Mouse (Mus musculus) Patski (cell line): ENCODE measurements at regions not wholly inside any gene's neighbourhood (a gene's known extent, or its start where the extent isn't known, plus 50 kb on each side); places are given as distances from the start of the nearest gene placed in this dataset.
A peak's percentile ranks its signal among the peaks of the same experiment; 100 is the strongest.
"Not testable (repeated sequence)": the region's sequence is repeated elsewhere in the genome, so short reads cannot be mapped to it uniquely, and the experiment has no call there.

Source experiments
- ATAC-seq: fragments of 100-300 bp; one replicate; pipeline ENCODE4 v1.8.0; 2021
- CTCF ChIA-PET: fragments of 350-600 bp; sonication (Branson Sonifier 250); formaldehyde crosslinking; loops from one replicate; lab custom pipeline; 2022; ENCODE audit warnings: inconsistent platforms; lab: Charles Lee
- POLR2A ChIA-PET: fragments of 350-600 bp; sonication (Branson Sonifier 250); formaldehyde crosslinking; loops from one replicate; lab custom pipeline; 2022; ENCODE audit warnings: antibody characterized with exemption, inconsistent platforms; lab: Charles Lee
- DNase-seq: peaks from one replicate; pipeline ENCODE4 v3.0.0-alpha.2; 2011; ENCODE audit warnings: low read depth, low spot score
- H3K27me3 ChIP-seq: fragments of 371-371 bp; one replicate; pipeline ENCODE4 v1.5.1; 2021
- CTCF ChIP-seq: fragments of 100-300 bp; IDR thresholded peaks from one replicate; pipeline ENCODE4 v1.5.1; 2021
- in situ Hi-C: fragments of 300-500 bp; cut with MboI; formaldehyde crosslinking; loops from 3 replicates; pipeline ENCODE4 v1.11.1; 2018; ENCODE audit warnings: low pct_unique_long_range_greater_than_20kb, mixed read lengths

DNA sequence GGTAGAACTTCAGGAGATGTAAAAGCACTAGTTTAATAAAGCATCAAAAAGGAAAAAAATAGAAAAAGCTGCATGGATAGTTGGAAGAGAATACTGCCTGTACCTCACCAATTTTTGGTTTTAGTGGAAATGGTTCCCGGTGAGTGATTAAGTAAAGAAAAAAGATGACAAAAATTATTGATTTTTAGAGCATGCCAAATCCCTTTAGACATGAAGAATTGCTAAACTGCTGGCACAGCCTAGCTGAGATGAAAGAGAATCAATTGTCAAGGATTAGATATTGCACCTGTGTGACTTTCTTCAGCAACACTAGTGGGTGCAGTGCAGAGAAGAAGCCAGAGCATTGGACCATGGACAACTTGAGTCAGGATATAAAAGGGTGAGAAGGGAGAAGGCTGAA is 348.7 kb upstream of the Cpeb2 start:
- peaks cover 12% of the 10 kb centered on the region for H3K27me3 ChIP-seq
- no peak for DNase-seq
- ATAC-seq, result no peak
- in situ Hi-C loops, result no loop called here
- CTCF ChIA-PET, result no interaction called here
- POLR2A ChIA-PET, result no interaction called here
- TF ChIP-seq CTCF, result no peak

DNA sequence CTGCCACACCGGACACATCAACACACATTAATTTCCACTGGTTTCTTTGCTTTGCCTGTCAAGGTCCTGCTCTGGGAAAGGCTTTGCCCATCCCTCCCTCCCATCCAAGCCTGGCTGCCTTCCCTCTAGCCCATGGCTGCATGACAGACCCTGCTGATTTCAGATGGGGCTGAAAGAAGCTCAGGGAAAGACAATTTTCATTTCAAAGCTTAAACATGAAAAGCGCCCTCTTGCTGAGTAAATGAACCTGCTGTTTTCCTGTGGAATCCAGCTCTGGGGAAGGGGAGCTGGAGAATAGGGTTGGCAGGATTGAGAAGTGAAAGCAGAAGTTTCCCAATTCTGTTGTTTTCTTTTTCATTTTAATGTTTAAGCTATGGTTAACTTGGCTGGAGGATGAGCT is 341.1 kb upstream of the Cpeb2 start:
- CTCF ChIA-PET, result no interaction called here

DNA sequence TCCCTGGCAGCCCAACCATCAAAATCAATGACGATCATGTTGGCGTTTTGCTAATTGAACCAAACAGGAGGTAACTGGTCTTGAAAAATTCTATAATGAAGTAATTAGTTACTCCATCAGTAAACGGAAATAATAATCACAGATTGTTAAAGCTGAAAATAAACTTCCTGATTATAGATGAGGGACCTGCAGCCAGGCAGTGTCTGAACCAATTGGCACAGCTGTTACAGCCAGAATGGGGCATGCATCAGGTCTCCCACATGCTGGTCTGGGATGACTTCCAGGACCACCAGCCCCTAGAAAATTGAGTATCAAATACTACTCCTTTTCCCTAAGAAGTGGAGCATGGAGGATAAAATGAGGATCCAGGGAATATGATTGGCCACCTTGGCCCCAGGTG is 326.8 kb upstream of the Cpeb2 start:
- in situ Hi-C loops, result no loop called here
- ChIA-PET CTCF (interaction anchor here (0.8 kb wide), 1 partner anchor 13 kb away, joined by 4 read pairs; no protein-coding TSS in a partner anchor), POLR2A (no interaction called here)

More for the DNA sequence above, 341.1 kb upstream of the Cpeb2 start:
- POLR2A ChIA-PET, result no interaction called here
- in situ Hi-C loops, result no loop called here
- no peak for TF ChIP-seq CTCF
- ATAC-seq (no peak), DNase-seq (no peak)
- peaks cover 5% of the 10 kb centered on the region for H3K27me3 ChIP-seq

DNA sequence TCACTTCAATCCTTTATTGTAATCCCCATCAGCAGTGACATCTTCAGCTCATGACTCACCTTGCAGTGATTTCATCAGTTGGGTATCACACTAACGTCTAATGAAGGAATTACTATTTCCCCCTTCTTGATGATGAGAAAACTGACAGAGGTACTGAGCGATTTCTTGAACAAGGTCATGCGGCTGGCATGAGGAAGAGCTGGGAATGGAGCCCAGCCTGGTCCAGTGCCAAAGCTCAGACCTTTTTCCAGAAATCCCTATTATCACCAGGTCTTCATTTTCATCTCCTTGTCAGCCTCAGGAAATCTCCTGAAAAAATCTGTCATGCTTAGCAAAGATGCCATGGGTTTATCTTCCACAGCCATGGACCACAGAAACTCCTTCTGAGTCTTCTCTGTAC is 313.6 kb upstream of the Cpeb2 start:
- H3K27me3 ChIP-seq, result peaks cover 4% of the 10 kb centered on the region
- no peak for TF ChIP-seq CTCF
- POLR2A ChIA-PET, result interaction anchor here (0.6 kb wide), 1 partner anchor 789 kb away, joined by 3 read pairs; no protein-coding TSS in a partner anchor
- DNase-seq (peak; percentile 17), ATAC-seq (no peak)
- CTCF ChIA-PET, result interaction anchor here (0.9 to 1.5 kb wide), 2 partner anchors 13 to 507 kb away, joined by 3 to 4 read pairs; no protein-coding TSS in a partner anchor
- in situ Hi-C loops, result no loop called here

More for the DNA sequence above, 326.8 kb upstream of the Cpeb2 start:
- DNase-seq (no peak), ATAC-seq (no peak)
- H3K27me3 ChIP-seq, result peaks cover 4% of the 10 kb centered on the region
- TF ChIP-seq CTCF, result no peak

DNA sequence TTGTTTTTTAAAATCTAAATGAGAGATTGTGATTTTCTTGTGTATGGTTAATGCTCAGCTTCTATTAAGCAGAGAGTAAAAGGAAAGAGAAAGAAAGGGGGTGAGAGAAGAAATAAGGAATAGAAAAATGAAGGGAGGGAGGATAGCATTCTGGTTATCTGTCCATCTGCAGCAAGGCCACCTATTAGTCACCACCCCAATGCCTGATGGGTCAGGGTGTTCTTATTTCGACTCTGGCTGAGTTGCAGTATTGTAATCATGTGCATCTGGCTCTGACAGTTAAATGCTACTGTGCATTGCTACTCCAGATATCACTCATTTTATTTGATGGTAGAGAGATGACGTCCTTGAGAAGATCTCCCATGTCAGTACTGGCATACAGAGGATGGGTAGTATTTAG is 300.9 kb upstream of the Cpeb2 start:
- DNase-seq, result no peak
- ChIA-PET CTCF (interaction anchor here (0.6 kb wide), 1 partner anchor 12 kb away, joined by 3 read pairs; no protein-coding TSS in a partner anchor), POLR2A (no interaction called here)
- in situ Hi-C loops, result no loop called here
- ATAC-seq, result no peak
- peaks cover 8% of the 10 kb centered on the region for H3K27me3 ChIP-seq
- no peak for TF ChIP-seq CTCF

DNA sequence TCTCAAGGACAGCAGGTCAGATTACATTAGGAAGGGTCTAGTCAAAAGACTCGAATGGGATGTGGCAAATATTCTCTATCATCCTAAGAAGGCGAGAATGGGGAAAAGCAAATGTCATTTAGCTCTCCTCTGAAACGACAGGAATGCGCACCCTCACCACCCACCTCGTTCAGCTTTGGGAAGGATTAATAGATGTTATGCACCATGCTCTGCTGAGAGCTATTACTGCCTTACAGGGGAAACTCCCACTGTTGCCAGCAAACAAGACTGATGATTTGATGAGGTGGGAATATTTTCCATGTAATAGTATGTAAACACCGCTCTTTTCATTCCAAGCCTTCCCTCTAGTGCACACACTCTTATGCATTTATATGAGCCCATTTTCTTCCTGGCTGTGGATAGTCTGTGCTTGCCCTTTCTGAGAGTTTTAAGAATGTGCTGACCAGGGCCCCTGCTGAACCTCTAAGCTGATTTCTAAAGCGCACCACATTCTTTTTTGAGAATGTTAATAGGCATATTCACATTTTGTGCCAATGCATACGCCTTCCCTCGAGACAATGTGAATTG is 273.6 kb upstream of the Cpeb2 start:
- no peaks in the 10 kb centered on the region for H3K27me3 ChIP-seq
- ATAC-seq, result peak; percentile 51
- ChIA-PET POLR2A (interaction anchor here (0.6 to 0.9 kb wide), 3 partner anchors 45 to 394 kb away, joined by 3 to 7 read pairs (median 3); no protein-coding TSS in a partner anchor), CTCF (interaction anchor here (0.9 to 1.5 kb wide), 2 partner anchors 24 to 36 kb away, joined by 3 read pairs; no protein-coding TSS in a partner anchor)
- in situ Hi-C loops, result no loop called here
- no peak for DNase-seq
- no peak for TF ChIP-seq CTCF

DNA sequence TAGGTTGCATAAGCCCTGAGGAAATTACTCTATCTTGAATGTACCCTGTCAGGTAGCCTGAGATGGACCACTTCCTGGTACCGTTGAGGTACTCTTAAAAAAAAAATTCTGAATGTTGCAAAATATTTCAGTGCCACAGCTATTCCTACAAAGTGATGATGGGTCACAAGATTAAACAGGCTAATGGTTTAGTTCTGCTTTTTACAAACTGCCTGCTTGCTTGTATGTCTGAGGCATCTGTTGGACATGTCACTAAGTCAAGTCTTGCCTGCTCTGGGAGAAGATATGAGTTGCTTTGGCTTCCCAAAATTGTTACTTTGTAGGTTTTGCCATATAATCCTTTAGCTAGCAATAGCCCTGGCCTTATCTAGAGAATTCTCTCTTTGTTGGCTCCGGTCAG is 266.0 kb upstream of the Cpeb2 start:
- POLR2A ChIA-PET, CTCF ChIA-PET, ATAC-seq, DNase-seq, H3K27me3 ChIP-seq, in situ Hi-C loops: not testable (repeated sequence)

DNA sequence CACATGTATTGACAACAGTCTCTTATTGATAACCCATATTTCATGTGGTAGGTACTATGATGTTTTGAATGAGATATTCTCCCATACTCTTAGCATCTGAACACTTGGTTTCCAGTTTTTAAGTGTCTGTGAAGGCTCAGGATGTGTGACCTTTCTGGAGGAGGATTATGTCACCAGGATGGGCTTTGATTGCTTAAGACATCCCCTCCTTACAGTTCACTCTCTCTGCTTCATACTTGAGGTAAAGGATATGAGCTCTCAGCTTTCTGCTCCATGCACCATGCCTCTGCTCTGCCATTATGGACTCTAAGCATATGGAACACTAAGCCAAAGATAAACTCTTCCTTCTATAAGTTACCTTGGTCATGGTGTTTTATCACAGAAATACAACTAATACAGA is 263.8 kb upstream of the Cpeb2 start:
- ChIA-PET POLR2A (no interaction called here), CTCF (no interaction called here)
- in situ Hi-C loops, result no loop called here
- DNase-seq (no peak), ATAC-seq (no peak)
- peaks cover 7% of the 10 kb centered on the region for H3K27me3 ChIP-seq
- TF ChIP-seq CTCF, result no peak

DNA sequence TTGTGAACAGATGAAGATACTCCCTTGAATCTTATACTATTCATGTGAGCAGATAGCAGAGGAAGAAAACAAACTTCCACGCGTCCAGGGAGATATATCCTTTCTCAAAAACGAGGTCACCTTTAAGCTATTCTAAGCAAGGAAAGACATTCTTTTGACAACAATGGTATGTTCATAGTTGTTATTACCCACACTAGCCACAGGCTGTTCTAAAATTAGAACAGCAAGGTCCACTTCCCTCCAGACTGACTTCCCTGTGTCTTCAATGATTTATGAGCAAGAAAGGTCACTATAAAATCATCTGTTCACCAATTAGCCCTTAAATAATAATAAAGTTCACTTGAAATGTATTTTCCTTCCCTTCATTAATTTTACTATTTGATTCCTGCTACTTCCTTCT is 263.3 kb upstream of the Cpeb2 start:
- DNase-seq (peak; percentile 12), ATAC-seq (peak; percentile 79)
- H3K27me3 ChIP-seq, result peaks cover 7% of the 10 kb centered on the region
- ChIA-PET POLR2A (no interaction called here), CTCF (no interaction called here)
- TF ChIP-seq CTCF, result no peak
- in situ Hi-C loops, result loop anchor here (10.0 kb wide), 2 partner anchors 255 to 395 kb away; no protein-coding TSS in a partner anchor

DNA sequence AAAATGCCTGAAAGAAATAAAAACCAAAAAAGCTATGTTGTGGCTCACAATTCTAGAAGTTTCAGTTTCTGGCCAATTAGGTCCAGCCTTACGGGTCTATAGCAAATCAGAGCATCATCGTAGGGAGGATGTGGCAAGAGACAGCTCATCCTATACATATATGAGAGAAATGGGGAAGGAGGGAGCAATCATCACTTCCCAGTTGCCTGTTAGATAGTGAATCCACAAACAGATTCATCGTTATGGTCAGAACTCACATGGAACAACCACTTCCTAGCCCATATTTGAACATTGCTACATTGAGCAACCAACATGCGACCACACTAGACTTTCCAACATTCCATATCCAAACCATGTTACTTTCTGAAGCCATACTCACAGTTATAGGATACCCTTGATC is 255.9 kb upstream of the Cpeb2 start:
- in situ Hi-C loops, result loop anchor here (10.0 kb wide), 2 partner anchors 248 to 388 kb away; no protein-coding TSS in a partner anchor
- ATAC-seq (no peak), DNase-seq (no peak)
- ChIA-PET POLR2A (no interaction called here), CTCF (interaction anchor here (0.9 to 1.8 kb wide), 2 partner anchors 9 to 31 kb away, joined by 3 to 5 read pairs; no protein-coding TSS in a partner anchor)
- peaks cover 7% of the 10 kb centered on the region for H3K27me3 ChIP-seq
- TF ChIP-seq CTCF, result no peak

DNA sequence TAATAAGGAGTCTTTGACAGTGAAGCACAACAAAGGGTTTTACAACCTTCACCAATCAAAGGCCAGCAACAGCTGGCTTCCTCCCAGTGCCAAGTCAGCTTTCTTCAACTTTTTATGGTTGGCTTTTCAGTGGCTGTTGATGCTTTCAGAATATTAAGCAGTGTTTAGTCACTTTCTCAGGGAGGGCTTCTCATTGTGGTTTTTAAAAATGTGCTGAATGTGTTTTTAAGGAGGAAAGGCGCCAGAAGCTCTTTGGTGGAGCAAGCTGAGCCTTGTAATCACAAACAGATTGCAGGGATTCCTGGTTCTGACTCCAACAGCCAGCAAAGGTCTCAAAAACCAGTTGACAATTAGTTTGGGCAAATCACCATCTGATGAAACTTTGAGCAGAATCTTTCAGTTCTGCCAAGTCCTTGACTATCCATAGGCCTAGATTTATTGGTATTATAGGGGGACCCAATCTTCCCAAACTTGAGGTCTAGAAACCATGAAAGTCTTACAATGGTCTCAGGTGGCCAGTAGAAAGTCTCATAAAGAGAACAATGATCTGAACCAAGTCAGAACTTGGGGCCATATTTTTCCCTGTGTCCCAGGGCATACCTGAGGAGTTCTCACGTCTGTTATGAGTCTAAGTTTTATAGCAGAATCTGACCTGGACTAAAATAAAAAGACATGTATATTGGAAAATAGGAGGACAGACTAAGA is 251.9 kb upstream of the Cpeb2 start:
- no peak for TF ChIP-seq CTCF
- ChIA-PET POLR2A (interaction anchor here (0.6 kb wide), 1 partner anchor 45 kb away, joined by 4 read pairs; no protein-coding TSS in a partner anchor), CTCF (interaction anchor here (0.6 to 1.3 kb wide), 4 partner anchors 9 to 1112 kb away, joined by 3 to 4 read pairs (median 3); no protein-coding TSS in a partner anchor)
- H3K27me3 ChIP-seq, result no peaks in the 10 kb centered on the region
- peak; percentile 79 for DNase-seq
- in situ Hi-C loops, result no loop called here
- ATAC-seq, result peak; percentile 96
